Mouse (Mus musculus) testis, adult 2 months (tissue): ENCODE data around the gene Prickle3. TPM values are rescaled to one million over a fixed set of nuclear protein-coding genes. Genes with fewer than 3 reads are reported as not detected.
A peak's percentile ranks its signal among the peaks of the same experiment; 100 is the strongest.

ENCODE experiments used
- H3K27ac ChIP-seq: fragments of 200-500 bp; 2 replicates; pipeline ENCODE4 v1.5.1; 2012; ENCODE audit warnings: low read depth, low read length; ENCODE audit not compliant: control insufficient read depth, insufficient read depth
- H3K27me3 ChIP-seq: fragments of 200-500 bp; 2 replicates; pipeline ENCODE4 v1.6.1; 2012; ENCODE audit warnings: mild to moderate bottlenecking, low read length, moderate library complexity; ENCODE audit not compliant: control insufficient read depth, insufficient read depth
- H3K36me3 ChIP-seq: fragments of 200-500 bp; 2 replicates; pipeline ENCODE4 v1.6.1; 2012; ENCODE audit warnings: mild to moderate bottlenecking, low read length; ENCODE audit not compliant: control insufficient read depth, insufficient read depth
- H3K4me1 ChIP-seq: fragments of 200-500 bp; 2 replicates; pipeline ENCODE4 v1.6.1; 2012; ENCODE audit warnings: low read length; ENCODE audit not compliant: control insufficient read depth, insufficient read depth
- H3K4me3 ChIP-seq: fragments of 200-500 bp; 2 replicates; pipeline ENCODE4 v1.5.1; 2012; ENCODE audit warnings: low read depth, mild to moderate bottlenecking, low read length, moderate library complexity, mixed read lengths; ENCODE audit not compliant: control insufficient read depth
- CTCF ChIP-seq: fragments of 200-500 bp; IDR thresholded peaks from 2 replicates; pipeline ENCODE4 v1.5.1; 2012; ENCODE audit warnings: low read depth, mild to moderate bottlenecking, inconsistent platforms, low read length, moderate library complexity; ENCODE audit not compliant: control insufficient read depth, insufficient read depth, insufficient replicate concordance
- POLR2A ChIP-seq: fragments of 200-500 bp; IDR thresholded peaks from 2 replicates; pipeline ENCODE4 v1.6.1; 2012; ENCODE audit warnings: low read depth, mild to moderate bottlenecking, inconsistent platforms, low read length, moderate library complexity; ENCODE audit not compliant: control insufficient read depth
- polyA plus RNA-seq: library from polyadenylated mRNA; depleted of rRNA; stranded (reverse); fragments of >200 nt; gene quantifications from 2 replicates; pipeline ENCODE4 v1.2.3, GENCODE M21; 2012

Gene Prickle3
- polyA plus RNA-seq, 1 experiment: 1.1 TPM

DNA sequence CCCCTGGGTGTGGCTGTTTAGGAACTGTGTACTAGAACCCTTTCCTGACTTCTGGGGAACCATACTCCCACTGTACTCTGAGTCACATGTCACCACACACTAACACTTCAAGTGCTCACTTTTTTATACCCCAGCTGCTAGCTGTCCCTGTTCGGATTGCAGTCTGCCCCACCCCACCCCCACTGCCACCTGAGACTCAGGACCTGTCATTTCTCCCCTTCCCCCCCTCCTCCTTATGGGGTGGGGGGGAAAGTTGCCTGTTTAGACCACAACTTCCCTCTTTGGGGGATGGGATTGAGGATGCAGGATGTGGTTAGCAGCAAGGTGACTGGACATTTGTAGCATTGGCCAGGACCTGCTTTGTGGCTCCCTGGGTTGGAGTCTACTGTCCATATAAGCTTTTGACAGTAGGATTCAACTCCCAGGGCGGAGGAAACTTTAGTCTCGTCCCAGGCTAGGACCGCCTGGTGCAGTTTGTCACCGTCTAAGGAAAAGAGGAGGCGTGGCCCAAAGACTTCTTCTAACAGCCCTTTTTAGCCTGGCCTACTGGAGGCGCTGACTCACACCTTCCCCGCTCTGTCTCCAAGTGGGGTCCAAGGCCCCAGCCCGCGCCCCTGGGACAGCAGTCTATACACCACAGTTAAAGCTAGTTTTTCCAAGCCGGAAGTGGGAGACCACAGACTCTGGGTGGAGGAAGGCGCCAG, 16.7 kb downstream of the Prickle3 start:
- Histone ChIP-seq H3K4me1 (peaks cover 25% of the 10 kb centered on the region), H3K36me3 (no peaks in the 10 kb centered on the region), H3K4me3 (no peak overlapping the region), H3K27me3 (no peaks in the 10 kb centered on the region), H3K27ac (no peak overlapping the region)
- TF ChIP-seq POLR2A: no peak
- no peak for TF ChIP-seq CTCF

DNA sequence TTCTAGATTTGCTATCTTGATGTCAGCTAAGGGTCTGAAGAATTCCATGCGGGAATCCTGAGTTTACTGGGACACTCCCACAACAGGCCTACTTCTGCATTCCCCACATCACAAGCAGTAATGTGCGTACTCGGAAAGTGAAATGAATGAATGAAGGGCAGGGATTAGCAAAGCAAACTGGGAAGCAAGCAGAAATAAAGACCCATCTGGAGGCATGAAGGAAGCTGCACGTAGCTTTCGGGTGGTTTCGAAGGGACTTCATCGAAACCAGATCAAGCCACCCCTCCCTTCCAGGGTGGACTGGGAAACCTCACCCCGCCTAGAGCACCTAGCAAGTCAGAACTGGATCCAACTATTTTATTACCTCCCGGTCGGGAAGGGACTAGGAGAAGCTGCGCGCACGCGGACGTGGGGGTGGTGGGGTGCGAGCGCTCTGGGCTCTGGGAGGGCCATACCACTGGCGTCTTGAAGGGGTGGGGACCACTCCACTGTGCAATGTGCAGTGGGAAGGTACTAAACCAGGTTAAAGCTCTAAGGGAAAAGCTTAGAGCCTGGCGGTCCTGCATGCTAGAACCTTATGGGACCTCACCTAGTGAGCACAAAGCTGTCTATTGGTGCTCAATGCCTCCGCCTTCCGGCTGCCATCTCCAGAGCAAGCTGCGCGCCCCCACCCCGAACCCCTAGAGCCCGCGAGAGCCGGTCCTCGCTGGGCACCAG, 17.4 kb downstream of the Prickle3 start:
- Histone ChIP-seq H3K4me3 (peak overlapping the region; percentile 17), H3K36me3 (no peaks in the 10 kb centered on the region), H3K27me3 (no peaks in the 10 kb centered on the region), H3K4me1 (peaks cover 25% of the 10 kb centered on the region), H3K27ac (no peak overlapping the region)
- TF ChIP-seq CTCF (no peak), POLR2A (no peak)

- Histone ChIP-seq H3K36me3 (no peaks in the 10 kb centered on the region), H3K4me3 (no peak overlapping the region; the same call in 1 of the 2 replicates), H3K4me1 (peaks cover 25% of the 10 kb centered on the region), H3K27ac (no peak overlapping the region), H3K27me3 (no peaks in the 10 kb centered on the region)
- no peak for TF ChIP-seq CTCF
- no peak for TF ChIP-seq POLR2A
These were observed 17.9 kb downstream of the Prickle3 start for GRCm38 (mm10) chrX:7675001-7675380.

DNA sequence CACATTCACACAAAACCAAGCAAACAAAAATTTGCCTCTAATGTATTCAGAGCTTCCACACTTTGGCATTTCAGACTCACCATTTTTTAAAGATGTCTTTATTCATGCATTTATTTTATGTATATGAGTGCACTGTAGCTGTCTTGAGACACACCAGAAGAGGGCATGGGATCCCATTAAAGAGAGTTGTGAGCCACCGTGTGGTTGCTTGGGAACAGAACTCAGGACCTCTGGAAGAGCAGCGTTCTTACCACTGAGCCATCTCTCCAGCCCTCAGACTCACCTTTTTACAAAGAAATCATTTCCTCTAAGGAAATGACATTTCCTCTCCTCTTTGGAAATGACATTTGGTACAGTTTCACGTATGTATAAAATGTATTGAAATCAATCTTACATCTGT, 21.9 kb downstream of the Prickle3 start:
- Histone ChIP-seq H3K36me3 (no peaks in the 10 kb centered on the region), H3K27me3 (no peaks in the 10 kb centered on the region), H3K4me3 (no peak overlapping the region), H3K27ac (no peak overlapping the region), H3K4me1 (peaks cover 9% of the 10 kb centered on the region)
- TF ChIP-seq POLR2A (no peak), CTCF (no peak)

DNA sequence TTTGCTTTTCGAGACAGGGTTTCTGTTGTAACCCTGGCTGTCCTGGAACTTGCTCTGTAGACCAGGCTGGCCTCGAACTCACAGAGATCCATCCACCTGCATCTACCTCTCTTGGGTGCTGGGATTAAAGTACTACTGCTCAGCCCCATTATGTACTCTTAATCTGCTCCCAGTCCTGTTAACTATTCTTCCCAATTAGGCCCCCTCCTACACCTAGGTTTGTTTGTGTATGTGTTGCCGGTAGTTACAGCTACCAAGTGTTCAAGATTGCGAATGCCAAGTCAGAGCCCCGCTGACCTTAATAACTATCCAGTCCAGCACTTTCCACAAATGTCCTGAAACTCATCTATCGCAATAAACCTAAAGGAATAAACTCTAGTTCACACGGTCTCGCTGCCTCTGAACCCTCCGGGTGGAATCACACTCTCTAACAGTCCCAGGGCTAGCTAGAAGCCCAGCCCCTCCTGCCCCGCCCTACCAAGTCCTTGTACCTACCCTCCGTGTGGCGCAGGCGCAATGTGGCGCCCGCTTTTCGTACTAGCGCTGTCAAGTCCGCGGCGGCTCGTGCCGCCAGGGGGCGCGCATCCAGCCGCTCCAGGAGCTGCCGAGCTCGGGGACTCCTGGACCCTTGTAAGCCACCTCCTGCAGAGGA, 22.5 kb downstream of the Prickle3 start:
- H3K27ac ChIP-seq: no peak overlapping the region
- H3K4me1 ChIP-seq: peaks cover 4% of the 10 kb centered on the region
- TF ChIP-seq CTCF (peak; percentile 57), POLR2A (no peak)
- H3K27me3 ChIP-seq: no peaks in the 10 kb centered on the region
- peak overlapping the region; percentile 51 for H3K4me3 ChIP-seq
- H3K36me3 ChIP-seq: no peaks in the 10 kb centered on the region

DNA sequence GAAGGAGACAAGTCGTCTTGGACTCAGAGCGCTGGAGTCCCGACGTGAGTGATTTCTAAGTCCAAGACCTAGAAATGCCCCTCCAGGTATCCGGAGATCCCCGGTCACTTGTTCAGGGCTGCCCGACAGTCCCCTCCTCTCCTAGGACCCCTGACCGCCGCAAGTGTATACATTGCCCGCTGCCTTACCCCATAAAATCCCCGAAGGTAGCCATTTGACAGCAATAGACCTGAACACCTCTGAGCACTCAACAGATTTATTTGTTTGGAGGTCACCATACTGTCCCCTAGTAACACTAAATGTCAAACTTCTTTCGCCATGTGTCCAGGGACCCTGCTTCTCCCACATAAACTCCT, 23.0 kb downstream of the Prickle3 start:
- H3K4me1 ChIP-seq: peaks cover under 1% of the 10 kb centered on the region; the same call in 1 of the 2 replicates
- no peak overlapping the region for H3K27ac ChIP-seq
- no peak for TF ChIP-seq CTCF
- TF ChIP-seq POLR2A: no peak
- peak overlapping the region; percentile 3 for H3K4me3 ChIP-seq
- H3K27me3 ChIP-seq: no peaks in the 10 kb centered on the region
- H3K36me3 ChIP-seq: no peaks in the 10 kb centered on the region

DNA sequence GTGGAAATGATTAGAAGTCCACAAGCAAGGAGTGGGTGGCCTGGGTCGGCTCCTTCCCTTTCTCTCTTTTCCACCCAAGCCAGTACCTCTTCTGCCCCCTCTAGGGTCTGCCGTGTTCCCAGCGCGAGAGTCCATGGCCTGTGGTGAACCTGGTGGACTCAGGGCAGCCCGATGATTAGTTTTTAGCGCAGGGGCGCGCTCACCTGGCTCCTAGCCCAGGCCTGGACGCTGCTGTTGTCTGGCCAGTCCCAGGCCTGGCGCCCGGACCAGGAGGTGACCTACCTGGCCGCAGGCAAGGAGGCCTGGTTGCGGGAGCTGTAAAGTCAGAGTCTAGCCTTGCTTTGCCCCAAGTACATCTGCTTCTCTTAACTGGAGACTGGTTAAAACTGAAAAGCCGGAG, 23.8 kb downstream of the Prickle3 start, which contains the start of gene Magix:
Magix (minus strand) TSS at position 388 of the 400 bp plus-strand sequence.
- H3K36me3 ChIP-seq: no peaks in the 10 kb centered on the region
- no peaks in the 10 kb centered on the region; the same call in 1 of the 2 replicates for H3K4me1 ChIP-seq
- TF ChIP-seq CTCF: no peak
- TF ChIP-seq POLR2A: no peak
- H3K27me3 ChIP-seq: no peaks in the 10 kb centered on the region
- H3K27ac ChIP-seq: no peak within 1 kb of the TSS
- H3K4me3 ChIP-seq: peak within 1 kb of the TSS; percentile 3; the same call in 1 of the 2 replicates
